Mouse (Mus musculus) brain, embryonic 14.5 days (tissue): Measurements from ENCODE around the gene Rgs11.

Experiments used
- CTCF ChIP-seq: fragments of 200-500 bp; IDR thresholded peaks from 2 replicates; pipeline ENCODE4 v1.5.1; 2012; ENCODE audit warnings: inconsistent platforms, mild to moderate bottlenecking, moderate library complexity, borderline replicate concordance; ENCODE audit not compliant: insufficient read depth, insufficient read length; ENCODE audit errors: extremely low read depth
- POLR2A ChIP-seq: fragments of 200-500 bp; IDR thresholded peaks from 2 replicates; pipeline ENCODE4 v1.6.1; 2012; ENCODE audit warnings: mild to moderate bottlenecking, inconsistent platforms, borderline replicate concordance; ENCODE audit not compliant: poor library complexity, insufficient read depth, insufficient read length, severe bottlenecking; ENCODE audit errors: extremely low read depth

- TF ChIP-seq CTCF, result no peak
- TF ChIP-seq POLR2A, result no peak
These were observed 615 bp downstream of the Rgs11 start for GRCm38 (mm10) chr17:26203321-26203811.
